Mouse (Mus musculus) c-Kit-negative CD71-positive TER-119-positive erythroid progenitor cells, embryonic 14.5 days (primary cell): ENCODE measurements around the gene Ppme1.

Experiments
- DNase-seq: peaks from one replicate; pipeline ENCODE4 v3.0.0-alpha.2; 2013; ENCODE audit warnings: low read depth, low spot score

Gene Ppme1

GRCm38 (mm10) chr7:100327514-100327913, 44.6 kb downstream of the Ppme1 start:
- no peak for DNase-seq

DNA sequence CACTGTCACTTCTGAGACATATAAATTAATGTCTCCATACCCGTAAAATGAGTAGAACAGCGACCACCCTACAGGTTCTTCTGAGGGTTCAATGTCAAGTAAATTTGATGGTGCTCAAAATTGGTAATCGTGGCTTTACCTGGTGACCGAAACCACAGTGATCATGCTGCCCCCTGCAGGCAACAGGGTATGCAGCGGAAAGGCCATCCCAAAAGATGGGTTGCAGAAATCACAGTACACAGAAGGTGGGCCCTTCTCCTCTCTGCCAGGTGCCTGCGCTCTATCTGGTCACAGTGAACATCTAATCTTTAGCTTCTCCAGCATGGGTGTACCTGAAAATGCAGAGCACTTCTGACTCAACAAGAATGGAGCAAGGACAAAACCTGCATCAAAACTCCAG, 46.6 kb downstream of the Ppme1 start:
- no peak for DNase-seq

- no peak for DNase-seq
These were observed 48.4 kb downstream of the Ppme1 start for GRCm38 (mm10) chr7:100323721-100324120.

- DNase-seq: no peak
These were observed 54.6 kb downstream of the Ppme1 start for GRCm38 (mm10) chr7:100317534-100317933.

DNA sequence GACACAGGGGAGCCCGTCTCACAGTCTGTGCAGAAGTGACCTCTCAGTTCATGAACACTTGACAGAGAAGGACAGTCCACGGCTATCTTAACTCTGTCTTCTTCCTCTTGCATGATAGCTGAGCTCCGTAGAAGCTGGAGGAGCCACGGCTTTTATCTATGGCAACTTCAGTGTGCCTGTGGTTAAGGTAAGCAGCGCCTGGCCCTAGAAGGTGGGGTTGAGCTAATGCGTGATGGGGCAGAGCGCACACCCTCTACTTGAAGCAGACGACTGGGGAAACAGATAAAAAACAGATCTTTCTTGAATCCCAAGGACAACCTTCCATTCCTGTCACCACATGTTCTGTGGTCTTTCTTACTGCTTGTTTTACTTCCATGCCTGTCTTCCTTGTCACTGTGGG, 55.2 kb downstream of the Ppme1 start:
- no peak for DNase-seq

DNA sequence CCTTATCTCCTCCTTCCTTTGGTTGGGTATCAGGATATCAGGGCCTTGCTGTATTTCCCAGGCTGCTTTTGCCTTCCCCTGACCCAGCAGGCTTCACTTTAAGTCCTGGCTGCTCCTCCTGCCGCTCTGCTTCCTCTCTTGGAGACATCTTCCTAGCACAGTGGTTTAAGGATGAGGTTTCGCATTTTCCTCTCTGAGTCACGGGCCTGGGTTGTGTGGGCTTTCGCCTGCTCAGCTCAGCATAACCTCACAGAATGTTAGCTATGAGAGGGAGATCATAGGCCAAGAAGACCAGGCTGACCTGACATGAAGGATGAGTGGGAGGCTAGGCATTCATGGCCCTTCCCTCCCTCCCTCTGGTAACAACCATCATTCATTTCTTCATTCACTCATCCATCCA, 59.4 kb downstream of the Ppme1 start:
- no peak for DNase-seq

GRCm38 (mm10) chr7:100310290-100310689, 61.8 kb downstream of the Ppme1 start:
- DNase-seq: no peak

DNA sequence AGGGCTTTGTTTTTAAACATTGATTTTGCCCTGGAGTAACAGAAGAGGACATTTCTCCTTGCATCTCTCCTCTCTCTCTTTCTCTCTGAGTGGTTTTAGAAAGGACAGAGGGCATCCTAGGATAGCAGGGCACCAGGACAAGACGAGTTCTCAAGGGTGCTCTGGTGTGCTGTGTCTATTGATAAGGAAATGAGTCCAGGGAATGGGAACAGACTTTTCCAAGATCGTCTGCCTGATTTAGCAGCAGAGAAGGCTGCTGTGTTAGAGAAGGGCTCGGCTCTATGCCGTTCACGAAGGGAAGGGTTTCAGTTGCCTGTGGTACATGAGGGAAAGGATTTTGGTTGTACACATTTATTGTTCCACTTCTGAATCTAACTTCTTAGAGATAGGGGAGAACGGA, 62.4 kb downstream of the Ppme1 start:
- no peak for DNase-seq

DNA sequence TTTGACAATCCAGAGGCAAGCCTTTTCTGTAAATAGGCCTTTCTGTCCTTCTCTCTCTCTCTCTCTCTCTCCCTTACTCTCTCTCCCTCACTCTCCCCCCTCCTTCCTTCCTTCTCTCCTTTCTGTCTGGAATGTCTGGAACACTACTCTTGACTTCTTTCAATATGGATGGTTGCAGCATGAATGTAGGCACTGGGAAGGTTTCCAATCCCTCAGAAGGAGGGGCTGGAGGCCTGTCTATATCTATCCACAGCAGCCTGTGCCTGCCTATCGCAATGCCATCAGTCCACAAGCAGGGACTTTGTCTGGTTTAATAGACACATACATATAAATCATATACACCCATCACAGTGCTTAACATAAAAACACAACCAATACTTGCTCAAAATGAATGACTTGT, 62.9 kb downstream of the Ppme1 start:
- no peak for DNase-seq

DNA sequence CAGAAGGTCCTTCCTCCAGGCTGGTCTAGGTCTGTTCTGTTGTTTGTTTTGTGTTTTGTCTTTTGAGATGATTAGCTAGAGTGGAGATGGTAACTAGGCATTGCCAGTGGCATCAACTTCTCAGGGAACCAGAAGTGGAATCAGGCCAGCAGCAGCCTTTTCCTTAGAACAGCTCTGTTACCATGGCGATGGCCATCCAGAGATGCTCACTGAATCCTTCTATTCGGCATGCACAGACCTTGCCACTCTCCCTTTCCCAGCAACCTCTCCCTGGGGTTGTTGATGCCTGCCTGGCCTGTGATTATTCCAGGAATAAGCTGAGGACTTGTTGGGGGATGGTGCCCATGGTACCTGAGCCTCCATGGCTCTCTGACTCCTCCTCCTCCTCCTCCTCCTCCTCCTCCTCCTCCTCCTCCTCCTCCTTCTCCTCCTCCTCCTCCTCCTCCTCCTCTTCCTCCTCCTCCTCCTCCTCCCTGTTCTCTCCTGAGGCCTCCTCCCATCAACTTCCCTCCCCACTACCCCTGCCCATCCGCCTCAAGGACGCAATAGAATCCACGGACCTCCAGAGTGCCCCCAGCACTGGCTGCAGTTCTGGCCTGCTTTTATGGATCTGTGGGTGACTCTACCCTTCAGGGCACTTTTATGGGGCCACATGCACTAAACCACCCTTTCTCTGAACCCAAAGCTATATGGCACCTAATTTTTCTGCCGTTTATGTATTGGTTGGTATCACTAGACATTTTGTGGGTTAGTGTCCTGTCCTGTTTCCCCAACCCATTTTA, 64.0 kb downstream of the Ppme1 start:
- no peak for DNase-seq

GRCm38 (mm10) chr7:100305894-100306293, 66.2 kb downstream of the Ppme1 start:
- no peak for DNase-seq

GRCm38 (mm10) chr7:100302316-100302715, 69.8 kb downstream of the Ppme1 start:
- DNase-seq: no peak

DNA sequence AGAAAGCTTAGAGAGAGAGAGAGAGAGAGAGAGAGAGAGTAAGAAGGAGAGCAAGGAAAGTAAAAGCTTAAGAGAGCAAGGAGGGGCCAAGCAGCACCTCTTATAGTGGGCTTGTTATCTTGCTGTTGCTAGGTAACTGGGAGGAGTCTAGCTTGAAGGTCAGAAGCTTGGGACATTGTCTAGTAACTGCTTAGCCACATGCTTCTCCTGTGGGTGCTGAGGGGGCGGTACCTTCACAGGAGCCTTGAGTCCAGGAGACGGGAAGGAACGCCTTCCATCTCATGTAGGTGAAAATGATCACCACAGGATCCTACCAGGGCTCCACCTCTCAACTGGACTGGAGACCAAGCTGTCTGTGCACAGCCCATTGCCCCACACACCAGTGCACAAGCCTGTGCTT, 70.7 kb downstream of the Ppme1 start:
- no peak for DNase-seq

- no peak for DNase-seq
These were observed 73.1 kb downstream of the Ppme1 start for GRCm38 (mm10) chr7:100298861-100299510.

- DNase-seq: no peak
These were observed 75.4 kb downstream of the Ppme1 start for GRCm38 (mm10) chr7:100296699-100297098.

DNA sequence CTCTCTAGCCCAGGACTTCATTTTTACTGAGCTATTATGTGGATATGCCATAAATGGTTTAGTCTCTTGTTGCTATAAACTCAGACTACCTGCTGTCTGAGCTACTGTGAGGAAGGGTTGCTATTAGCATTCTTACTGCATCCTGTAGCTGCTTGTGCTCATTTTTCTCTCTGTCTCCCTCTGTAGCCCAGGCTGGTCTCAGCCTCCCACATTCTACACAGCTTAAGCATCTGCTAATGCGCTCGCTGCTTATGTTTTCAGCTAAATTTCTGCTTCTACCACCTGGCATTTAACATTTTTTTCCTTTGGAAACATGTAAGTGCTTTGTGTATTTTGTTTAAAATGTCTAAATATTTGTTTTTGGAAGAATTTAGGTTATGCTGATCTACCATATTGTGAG, 76.4 kb downstream of the Ppme1 start:
- DNase-seq: no peak

DNA sequence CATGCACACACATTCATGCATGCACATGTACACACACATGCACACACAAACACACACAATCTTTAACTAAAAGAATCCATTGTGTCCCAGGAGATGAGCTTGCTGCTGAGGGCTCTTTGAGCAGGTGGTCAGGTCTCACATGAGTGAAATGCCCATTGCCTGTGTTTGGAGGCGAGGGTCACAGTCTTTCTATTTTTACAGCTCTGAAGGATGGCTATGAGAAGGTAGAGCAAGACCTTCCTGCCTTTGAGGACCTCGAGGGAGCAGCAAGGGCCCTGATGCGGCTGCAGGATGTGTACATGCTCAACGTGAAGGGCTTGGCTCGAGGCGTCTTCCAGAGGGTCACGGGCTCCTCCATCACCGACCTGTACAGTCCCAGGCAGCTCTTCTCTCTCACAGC, 78.6 kb downstream of the Ppme1 start:
- DNase-seq: no peak

GRCm38 (mm10) chr7:100288622-100289021, 83.5 kb downstream of the Ppme1 start:
- DNase-seq: no peak

- no peak for DNase-seq
These were observed 84.1 kb downstream of the Ppme1 start for GRCm38 (mm10) chr7:100287748-100288578.

DNA sequence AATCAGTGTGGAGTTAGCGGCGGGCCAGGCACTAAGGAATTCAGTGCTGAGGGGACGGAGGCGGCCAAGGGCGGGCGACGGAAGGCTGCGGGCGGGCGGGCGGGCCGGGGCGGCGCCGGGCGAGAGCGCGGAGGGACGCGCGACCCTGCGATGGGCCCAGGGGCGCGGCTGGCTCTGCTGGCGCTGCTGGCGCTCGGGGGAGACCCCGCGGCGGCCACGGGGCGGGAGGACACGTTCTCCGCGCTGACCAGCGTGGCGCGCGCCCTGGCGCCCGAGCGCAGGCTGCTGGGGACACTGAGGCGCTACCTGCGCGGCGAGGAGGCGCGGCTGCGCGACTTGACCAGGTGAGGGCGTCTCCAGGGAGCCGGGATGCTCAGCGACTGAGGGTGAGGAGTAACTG, 86.7 kb downstream of the Ppme1 start, which contains the start of gene P4ha3:
P4ha3 (plus strand) TSS at position 138 of the 400 bp plus-strand sequence.
- DNase-seq: no peak

DNA sequence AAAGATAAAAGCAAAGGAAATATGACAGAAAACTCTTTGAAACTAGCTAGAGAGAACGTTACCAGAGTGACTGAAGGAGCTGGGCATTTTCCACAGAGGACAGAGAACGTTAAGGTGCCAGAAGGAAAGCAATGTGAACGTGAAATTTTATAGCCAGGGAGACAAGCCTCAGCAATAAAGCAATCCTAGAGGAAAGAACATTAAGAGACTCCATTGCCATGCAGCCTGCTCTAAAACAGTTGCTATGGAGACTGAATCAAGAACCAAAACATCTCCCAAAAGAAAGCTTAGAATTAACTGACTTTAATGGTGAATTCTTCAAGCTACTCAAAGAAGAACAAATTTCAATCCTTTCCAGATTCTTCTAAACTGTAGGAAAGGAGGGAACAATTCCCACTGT, 88.8 kb downstream of the Ppme1 start:
- no peak for DNase-seq

GRCm38 (mm10) chr7:100281596-100281995, 90.5 kb downstream of the Ppme1 start:
- no peak for DNase-seq
